In genomic region chr11:117177303-117177979, GRCm38 (mm10) we compare ENCODE assay signal across 9 mouse cellular contexts. TPM values are rescaled to one million over a fixed set of nuclear protein-coding genes. Genes with fewer than 3 reads are reported as not detected.
DNase-seq lines count a peak whose midpoint lies in the region; ATAC-seq and TF ChIP-seq lines count a peak whose summit lies in the region.
"Had no signal": no experiment of that assay in that cellular context is flagged by ENCODE, and none has a peak within 500 bp of the region (broad histone marks: within the 10 kb centered on the region; RNA-seq: fewer than 3 reads in every experiment).

No protein-coding gene starts in this region.

- H3K9ac ChIP-seq in forebrain, embryonic 11.5 days (ENCODE audit: low read length): no peak overlapping the region
- H3K9ac ChIP-seq in liver, embryonic 16.5 days (ENCODE audit: low read depth, low read length): no peak overlapping the region
- no peak overlapping the region for H3K9ac ChIP-seq in neural tube, embryonic 13.5 days
- H3K9ac ChIP-seq: embryonic facial prominence, embryonic 12.5 days had no signal

- H3K79me3 ChIP-seq in C2C12 (ENCODE audit: low read depth): no peaks in the 10 kb centered on the region

- no peaks in the 10 kb centered on the region for H3K36me3 ChIP-seq in C2C12 (ENCODE audit: control insufficient read depth, insufficient read depth)
- H3K36me3 ChIP-seq in forebrain, embryonic 11.5 days (ENCODE audit: control insufficient read depth, insufficient read depth, low read length): no peaks in the 10 kb centered on the region
- no peaks in the 10 kb centered on the region for H3K36me3 ChIP-seq in liver, embryonic 16.5 days (ENCODE audit: control insufficient read depth, insufficient read depth)
- no peaks in the 10 kb centered on the region for H3K36me3 ChIP-seq in neural tube, embryonic 13.5 days
- no peaks in the 10 kb centered on the region for H3K36me3 ChIP-seq in testis, adult 2 months (ENCODE audit: control insufficient read depth, insufficient read depth, low read length)
- H3K36me3 ChIP-seq: embryonic facial prominence, embryonic 12.5 days had no signal

- H3K4me1 ChIP-seq in forebrain, embryonic 11.5 days (replicated peaks; ENCODE audit: control insufficient read depth, insufficient read depth, low read length): no peaks in the 10 kb centered on the region
- no peaks in the 10 kb centered on the region; the same call in 1 of the 2 replicates for H3K4me1 ChIP-seq in liver, embryonic 16.5 days (ENCODE audit: control insufficient read depth, low read depth, low read length)
- H3K4me1 ChIP-seq in neural tube, embryonic 13.5 days (replicated peaks): peaks cover 27% of the 10 kb centered on the region
- H3K4me1 ChIP-seq in testis, adult 2 months (ENCODE audit: control insufficient read depth, insufficient read depth, low read length): peaks cover 2% of the 10 kb centered on the region; the same call in 1 of the 2 replicates

- H3K27ac ChIP-seq in forebrain, embryonic 11.5 days (ENCODE audit: low read depth, low read length): no peak overlapping the region
- H3K27ac ChIP-seq in liver, embryonic 16.5 days (ENCODE audit: low read length): no peak overlapping the region
- 0 out of 2 replicates have a peak overlapping the region, but pooled peaks have one; percentile 6 for H3K27ac ChIP-seq in neural tube, embryonic 13.5 days (replicated peaks)
- no peak overlapping the region for H3K27ac ChIP-seq in testis, adult 2 months (ENCODE audit: control insufficient read depth, insufficient read depth, low read depth, low read length)
- H3K27ac ChIP-seq: embryonic facial prominence, embryonic 12.5 days had no signal

- peak; percentile 62 for ATAC-seq in forebrain, embryonic 11.5 days (replicated peaks; ENCODE audit: low FRiP score)
- ATAC-seq in liver, embryonic 16.5 days (ENCODE audit: low read depth): peak; percentile 72
- peak; percentile 84; the same call in 1 of the 2 replicates for ATAC-seq in neural tube, embryonic 13.5 days (ENCODE audit: low read depth)

- H3ac ChIP-seq in C2C12 (ENCODE audit: control insufficient read depth, insufficient read length, low read depth): no peak overlapping the region

- intact Hi-C loops in heart, postnatal 10 days (cut with DNase I): loop anchor here (1.0 to 2.0 kb wide), 3 partner anchors 97 to 181 kb away; no protein-coding TSS in a partner anchor

- H3K27me3 ChIP-seq in C2C12 (ENCODE audit: control insufficient read depth, insufficient read depth, insufficient read length): no peaks in the 10 kb centered on the region
- no peaks in the 10 kb centered on the region for H3K27me3 ChIP-seq in forebrain, embryonic 11.5 days (ENCODE audit: control insufficient read depth, insufficient read depth, low read length)
- H3K27me3 ChIP-seq in liver, embryonic 16.5 days (ENCODE audit: control insufficient read depth, insufficient read depth, low read depth, low read length): no peaks in the 10 kb centered on the region
- H3K27me3 ChIP-seq in neural tube, embryonic 13.5 days: no peaks in the 10 kb centered on the region
- no peaks in the 10 kb centered on the region for H3K27me3 ChIP-seq in testis, adult 2 months (ENCODE audit: control insufficient read depth, insufficient read depth, low read length)
- H3K27me3 ChIP-seq: embryonic facial prominence, embryonic 12.5 days had no signal

- H3K4me3 ChIP-seq in C2C12 (ENCODE audit: insufficient read depth, poor library complexity, severe bottlenecking): no peak overlapping the region
- no peak overlapping the region for H3K4me3 ChIP-seq in forebrain, embryonic 11.5 days (ENCODE audit: low read depth, low read length)
- H3K4me3 ChIP-seq in liver, embryonic 16.5 days (ENCODE audit: low read depth, low read length): no peak overlapping the region
- H3K4me3 ChIP-seq in neural tube, embryonic 13.5 days: no peak overlapping the region
- no peak overlapping the region for H3K4me3 ChIP-seq in testis, adult 2 months (ENCODE audit: control insufficient read depth, low read depth, low read length)
- H3K4me3 ChIP-seq: embryonic facial prominence, embryonic 12.5 days had no signal

- 58% methylated on average over 8 of the region's 11 CpGs for WGBS in forebrain, embryonic 11.5 days
- 49% methylated on average over 8 of the region's 11 CpGs for WGBS in liver, embryonic 16.5 days (ENCODE audit: insufficient replicate concordance)
- WGBS in neural tube, embryonic 13.5 days: 57% methylated on average over 8 of the region's 11 CpGs

- DNase-seq in brain, embryonic 14.5 days (ENCODE audit: low read depth): peak; percentile 93
- DNase-seq in forebrain, embryonic 11.5 days (ENCODE audit: low spot score): peak; percentile 92
- DNase-seq in heart, postnatal 10 days: peak; percentile 93 to 97
- DNase-seq in kidney, postnatal 4 days: peak; percentile 97

- no peak overlapping the region for H3K4me2 ChIP-seq in forebrain, embryonic 11.5 days (ENCODE audit: low read depth, low read length, severe bottlenecking)
- H3K4me2 ChIP-seq in liver, embryonic 16.5 days (ENCODE audit: low read depth, low read length): no peak overlapping the region
- no peak overlapping the region for H3K4me2 ChIP-seq in neural tube, embryonic 13.5 days
- H3K4me2 ChIP-seq: embryonic facial prominence, embryonic 12.5 days had no signal

- H3K79me2 ChIP-seq in C2C12 (ENCODE audit: control insufficient read depth, insufficient read depth): no peaks in the 10 kb centered on the region

- H3K9me3 ChIP-seq in forebrain, embryonic 11.5 days (ENCODE audit: control insufficient read depth, low read length): peaks cover 2% of the 10 kb centered on the region; the same call in 1 of the 2 replicates
- H3K9me3 ChIP-seq in liver, embryonic 16.5 days (replicated peaks; ENCODE audit: control insufficient read depth, low read length): 0 out of 2 replicates have a peak, but pooled peaks cover 3% of the 10 kb centered on the region
- H3K9me3 ChIP-seq in neural tube, embryonic 13.5 days: peaks cover 21% of the 10 kb centered on the region

- peak; percentile 92 for TF ChIP-seq CTCF in C2C12 (IDR thresholded peaks at IDR 0.05; ENCODE audit: control insufficient read depth, insufficient read depth, insufficient read length)
- peak; percentile 92 for TF ChIP-seq CTCF in brain, embryonic 14.5 days (IDR thresholded peaks at IDR 0.05; ENCODE audit: borderline replicate concordance, extremely low read depth, insufficient read depth, insufficient read length)
- TF ChIP-seq CTCF in testis, adult 2 months (IDR thresholded peaks at IDR 0.05; ENCODE audit: control insufficient read depth, insufficient read depth, insufficient replicate concordance, low read depth, low read length): peak; percentile 83; the same call in 1 of the 2 replicates

- TF ChIP-seq POLR2A in brain, embryonic 14.5 days (IDR thresholded peaks at IDR 0.05; ENCODE audit: borderline replicate concordance, extremely low read depth, insufficient read depth, insufficient read length, poor library complexity, severe bottlenecking): no peak
- TF ChIP-seq POLR2A in testis, adult 2 months (IDR thresholded peaks at IDR 0.05; ENCODE audit: control insufficient read depth, low read depth, low read length): no peak

TF ChIP-seq in C2C12, 6 proteins besides CTCF, POLR2A, EP300 and RAD21:
- no peak for TF ChIP-seq MYOD1 (IDR thresholded peaks at IDR 0.05; ENCODE audit: control insufficient read depth, insufficient read length, low read depth)
- TF ChIP-seq MYOG (IDR thresholded peaks at IDR 0.05; ENCODE audit: control insufficient read depth, extremely low read depth, insufficient read length): no peak
- peak; percentile 52 for TF ChIP-seq CEBPB (IDR thresholded peaks at IDR 0.05; ENCODE audit: low read depth)
- no peak for TF ChIP-seq FOSL1 (IDR thresholded peaks at IDR 0.05; ENCODE audit: insufficient read depth, low read length, poor library complexity, severe bottlenecking)
- TF ChIP-seq USF1 (IDR thresholded peaks at IDR 0.05; ENCODE audit: low read depth): no peak
- TF ChIP-seq MAX (IDR thresholded peaks at IDR 0.05): no peak

RNA-seq across cellular contexts. Expression of gene Sept9, which starts 22.0 kb away (rescaled TPM):
- polyA plus RNA-seq in C2C12 (2012; fragmentation: generic; extraction: Trizol): 266 TPM
- 39.3 and 64.3 TPM in 2 replicates for polyA plus RNA-seq in brain, embryonic 14.5 days (2012; rRNA removed)
- polyA plus RNA-seq in forebrain, embryonic 11.5 days (2014; fragmentation: Nextera tagmentation; extraction: Ambion mirVana): 172 and 182 TPM in 2 replicates
- 10 to 100 TPM; 70.0 to 71.1 TPM for total RNA-seq in heart, postnatal 10 days (2021)
- polyA plus RNA-seq in liver, embryonic 16.5 days (2015; fragmentation: Nextera tagmentation; extraction: Ambion mirVana): 39.1 and 40.8 TPM in 2 replicates
- 105 and 120 TPM in 2 replicates for polyA plus RNA-seq in neural tube, embryonic 13.5 days (2015; fragmentation: Nextera tagmentation; extraction: Ambion mirVana)
- polyA plus RNA-seq in testis, adult 2 months (2012; rRNA removed): 11.7 and 12.2 TPM in 2 replicates
